Mouse (Mus musculus) CH12F3 (cell line): Measurements from ENCODE around the gene Afap1l2.

Source experiments
- in situ Hi-C: fragments of 300-500 bp; cut with MboI; formaldehyde crosslinking; loops from 2 replicates; pipeline ENCODE4 v1.14.3; 2020; ENCODE audit warnings: low sequenced_read_pairs

The Afap1l2 gene

DNA sequence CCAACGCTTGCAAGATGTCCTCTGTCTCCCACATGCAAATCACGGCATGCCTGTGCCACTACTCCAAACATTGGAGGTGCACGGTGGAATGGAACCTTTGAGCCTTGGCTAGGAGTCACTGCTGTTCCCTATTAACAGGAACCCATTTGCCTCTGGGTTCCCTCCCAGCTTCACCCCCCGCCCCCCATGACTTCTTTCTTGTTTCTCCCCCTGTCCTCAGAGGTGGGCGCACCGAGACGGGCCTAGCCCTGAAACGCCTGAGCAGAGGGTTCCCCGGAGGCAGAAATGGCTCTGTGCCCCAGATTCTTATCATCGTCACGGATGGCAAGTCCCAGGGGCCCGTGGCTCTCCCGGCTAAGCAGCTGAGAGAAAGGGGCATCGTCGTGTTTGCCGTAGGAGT lies 110.4 kb downstream of the Afap1l2 start:
- in situ Hi-C loops: no loop called here

DNA sequence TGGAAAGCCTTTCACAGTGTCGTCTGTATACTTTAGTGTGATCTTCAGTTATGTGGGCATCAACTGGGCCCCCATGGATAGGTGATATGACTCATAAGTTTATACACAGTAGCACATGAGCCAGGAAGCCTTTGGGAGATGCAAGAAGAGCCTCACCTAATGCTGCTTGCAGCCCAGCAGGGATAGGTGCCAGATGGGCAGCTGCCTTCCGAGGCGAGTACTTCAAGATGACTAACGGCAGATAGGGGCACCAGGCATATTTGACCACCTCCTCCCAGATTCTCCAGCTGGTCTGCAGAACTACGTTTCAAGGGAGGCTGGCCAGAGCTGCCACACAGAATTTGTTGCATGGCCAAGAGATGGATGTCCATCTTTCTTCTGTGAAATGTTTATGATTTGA lies 114.7 kb downstream of the Afap1l2 start:
- in situ Hi-C loops: no loop called here

GRCm38 (mm10) chr19:56892586-56892985 lies 115.4 kb downstream of the Afap1l2 start:
- in situ Hi-C loops: no loop called here

GRCm38 (mm10) chr19:56891438-56891837 lies 116.6 kb downstream of the Afap1l2 start:
- in situ Hi-C loops: no loop called here

- in situ Hi-C loops: no loop called here
Measured at GRCm38 (mm10) chr19:56888654-56889053, 119.4 kb downstream of the Afap1l2 start.

GRCm38 (mm10) chr19:56887879-56888278 lies 120.1 kb downstream of the Afap1l2 start:
- in situ Hi-C loops: no loop called here

GRCm38 (mm10) chr19:56877364-56877763 lies 130.7 kb downstream of the Afap1l2 start:
- in situ Hi-C loops: no loop called here

- in situ Hi-C loops: no loop called here
Measured at GRCm38 (mm10) chr19:56874601-56875315, 133.3 kb downstream of the Afap1l2 start.

DNA sequence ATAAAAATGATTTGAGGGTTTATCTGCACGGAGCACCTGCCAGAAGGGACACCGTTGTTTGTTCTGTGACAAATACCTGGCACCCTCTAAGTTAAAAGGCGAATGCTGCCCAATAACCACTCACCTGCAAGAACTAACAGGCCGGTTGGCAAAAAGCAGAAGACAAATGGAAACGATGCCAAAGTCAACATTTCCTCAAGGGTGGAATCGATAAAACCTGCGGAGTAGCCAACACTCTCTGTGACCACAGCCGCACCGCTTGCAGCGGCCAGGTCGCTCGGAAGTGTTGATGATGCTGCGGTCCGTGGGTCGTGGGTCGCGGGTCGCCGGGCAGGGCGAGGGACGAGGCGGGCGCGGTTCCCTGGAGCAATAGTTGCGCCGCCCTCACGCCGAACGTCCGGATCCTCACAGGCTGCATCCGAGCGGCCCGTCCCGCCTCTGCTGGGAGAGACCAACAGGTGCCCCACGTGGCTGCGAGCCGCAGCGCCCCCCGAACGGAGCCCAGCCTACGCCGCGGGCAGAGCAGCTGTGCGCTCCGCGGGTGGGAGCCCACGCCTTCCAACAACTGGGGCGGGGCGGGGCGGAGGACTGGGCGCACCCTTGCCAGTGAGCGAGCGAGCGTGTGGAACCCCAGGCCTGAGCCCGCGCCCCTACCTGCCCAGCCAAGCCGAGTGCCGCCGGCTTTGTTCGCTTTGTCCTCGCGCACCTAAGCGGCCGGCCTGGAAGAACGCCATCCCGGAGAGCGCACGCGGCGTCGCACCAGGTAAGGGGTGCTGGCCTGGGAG lies 134.0 kb downstream of the Afap1l2 start, which contains the start of gene Vwa2:
TSS of gene Vwa2 (plus strand) at position 434 of the 785 bp plus-strand sequence.
- in situ Hi-C loops: no loop called here

DNA sequence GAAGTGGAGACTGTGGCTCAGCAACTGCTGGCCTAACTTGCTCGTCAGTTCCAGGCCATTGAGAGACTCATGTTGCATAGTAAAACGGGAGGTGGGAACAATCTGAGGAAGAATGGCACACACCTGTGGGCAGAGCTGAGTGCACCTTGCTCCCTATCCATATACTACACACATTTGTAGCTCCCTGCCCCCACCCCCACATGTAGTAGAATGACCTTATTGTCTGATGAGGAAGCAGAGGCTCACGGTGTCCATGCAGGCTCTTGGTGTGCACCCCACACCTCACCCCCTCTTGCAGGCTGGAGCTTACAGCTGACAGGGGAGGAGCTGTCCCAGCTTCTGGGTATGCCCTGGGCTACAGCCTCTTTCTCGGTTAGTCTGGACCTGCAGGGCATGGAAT lies 140.3 kb downstream of the Afap1l2 start:
- in situ Hi-C loops: no loop called here
